Mouse (Mus musculus) cortical plate, adult 2 months (tissue): ENCODE measurements around the gene Hibch. TPM values are rescaled to one million over a fixed set of nuclear protein-coding genes. Genes with fewer than 3 reads are reported as not detected.
"Not testable (repeated sequence)": the region's sequence is repeated elsewhere in the genome, so short reads cannot be mapped to it uniquely, and the experiment has no call there.

Experiments
- H3K27ac ChIP-seq: fragments of 200-500 bp; 2 replicates; pipeline ENCODE4 v1.5.1; 2012; ENCODE audit warnings: low read length, control low read depth, inconsistent platforms; ENCODE audit not compliant: insufficient read depth
- H3K4me1 ChIP-seq: fragments of 200-500 bp; 2 replicates; pipeline ENCODE4 v1.6.1; 2011; ENCODE audit warnings: low read length; ENCODE audit not compliant: control insufficient read depth, insufficient read depth
- H3K4me3 ChIP-seq: fragments of 200-500 bp; 2 replicates; pipeline ENCODE4 v1.5.1; 2011; ENCODE audit warnings: mild to moderate bottlenecking, low read length, control low read depth; ENCODE audit not compliant: insufficient read depth
- CTCF ChIP-seq: fragments of 200-500 bp; IDR thresholded peaks from 2 replicates; pipeline ENCODE4 v1.5.1; 2011; ENCODE audit warnings: mild to moderate bottlenecking, control low read depth, low read length; ENCODE audit not compliant: insufficient read depth; ENCODE audit errors: extremely low read depth
- POLR2A ChIP-seq: fragments of 200-500 bp; IDR thresholded peaks from 2 replicates; pipeline ENCODE4 v1.6.1; 2011; ENCODE audit warnings: mild to moderate bottlenecking, low read length, control low read depth; ENCODE audit not compliant: insufficient read depth; ENCODE audit errors: extremely low read depth
- polyA plus RNA-seq: library from polyadenylated mRNA; depleted of rRNA; stranded (reverse); fragments of >200 nt; gene quantifications from 2 replicates; pipeline ENCODE4 v1.2.3, GENCODE M21; 2012

Hibch gene
- polyA plus RNA-seq, 1 experiment, result 19.9 TPM

DNA sequence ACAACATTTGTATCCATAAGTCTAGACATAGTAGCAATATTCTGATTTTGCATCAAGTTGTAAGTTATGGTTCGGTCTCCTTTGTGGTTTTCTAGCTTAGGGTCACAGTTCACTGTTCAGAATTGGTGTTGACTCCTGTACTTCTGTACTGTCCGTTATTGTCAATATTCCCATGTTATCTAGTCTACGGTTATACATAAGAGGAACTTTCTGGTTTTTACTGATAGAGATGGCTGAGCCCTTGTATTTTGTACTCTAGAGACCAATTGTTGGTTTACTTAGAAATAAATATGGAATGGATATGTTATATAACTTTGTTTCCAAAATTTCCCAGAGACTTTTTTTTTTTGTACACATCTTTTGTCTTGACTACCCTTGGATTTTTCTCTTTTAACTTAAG, 21.3 kb downstream of the Hibch start:
- no peak overlapping the region for H3K4me3 ChIP-seq
- no peaks in the 10 kb centered on the region for H3K4me1 ChIP-seq
- no peak overlapping the region for H3K27ac ChIP-seq
- TF ChIP-seq CTCF (no peak), POLR2A (no peak)

- Histone ChIP-seq H3K4me1 (no peaks in the 10 kb centered on the region), H3K4me3 (no peak overlapping the region), H3K27ac (no peak overlapping the region)
- TF ChIP-seq POLR2A (no peak), CTCF (no peak)
These were observed 23.1 kb downstream of the Hibch start for GRCm38 (mm10) chr1:52867876-52868275.

- Histone ChIP-seq H3K4me1 (0 out of 2 replicates have a peak, but pooled peaks cover 1% of the 10 kb centered on the region), H3K27ac (no peak overlapping the region), H3K4me3 (no peak overlapping the region)
- TF ChIP-seq POLR2A, result no peak
- TF ChIP-seq CTCF, result no peak
These were observed 39.5 kb downstream of the Hibch start for GRCm38 (mm10) chr1:52884208-52884607.

GRCm38 (mm10) chr1:52909783-52910182, 65.1 kb downstream of the Hibch start:
- TF ChIP-seq POLR2A (no peak), CTCF (no peak)
- H3K4me1 ChIP-seq, result no peaks in the 10 kb centered on the region
- H3K27ac ChIP-seq, result no peak overlapping the region
- no peak overlapping the region for H3K4me3 ChIP-seq

DNA sequence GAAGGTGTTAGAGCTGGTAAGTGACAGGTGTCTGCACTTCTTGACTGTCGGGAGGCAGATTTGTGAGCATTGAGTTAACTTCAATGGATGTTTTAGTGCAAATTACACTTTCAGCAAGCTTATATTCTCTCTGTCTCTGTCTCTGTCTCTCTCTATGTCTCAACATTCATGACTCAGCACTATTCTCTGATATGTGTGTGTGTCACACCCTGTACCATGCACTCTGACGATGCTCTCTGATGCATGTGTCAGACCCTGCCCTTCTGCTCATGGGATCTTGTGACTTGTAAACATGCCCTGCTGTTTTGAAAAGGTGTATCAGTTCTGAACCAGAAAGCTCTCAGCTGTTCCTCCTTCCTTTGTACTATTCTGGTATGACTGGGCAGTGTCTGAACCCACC, 71.9 kb downstream of the Hibch start:
- Histone ChIP-seq H3K4me1 (0 out of 2 replicates have a peak, but pooled peaks cover 2% of the 10 kb centered on the region), H3K27ac (no peak overlapping the region), H3K4me3 (no peak overlapping the region)
- TF ChIP-seq CTCF (no peak), POLR2A (no peak)

GRCm38 (mm10) chr1:52918897-52919296, 74.2 kb downstream of the Hibch start:
- not testable (repeated sequence) for H3K4me3 ChIP-seq, H3K4me1 ChIP-seq, H3K27ac ChIP-seq

DNA sequence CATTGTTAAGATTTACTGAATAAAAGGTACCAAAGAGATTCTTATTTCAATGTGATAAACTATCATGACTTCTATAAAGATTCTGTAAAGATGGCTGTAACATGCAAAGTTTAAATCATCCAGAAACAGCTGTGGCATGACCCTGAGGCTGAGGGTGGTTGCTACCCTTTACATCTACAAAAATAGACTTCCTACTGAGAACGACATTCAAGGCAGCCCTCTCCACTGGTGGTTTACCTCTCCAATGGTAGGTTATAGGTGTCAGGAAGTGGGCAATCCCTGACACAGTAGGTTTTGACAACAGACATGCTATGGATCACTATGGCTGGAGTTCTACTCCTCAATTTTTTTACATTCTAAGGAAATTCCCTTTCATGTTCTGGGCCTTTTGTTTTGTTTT, 79.8 kb downstream of the Hibch start:
- not testable (repeated sequence) for H3K27ac ChIP-seq, H3K4me1 ChIP-seq, H3K4me3 ChIP-seq

GRCm38 (mm10) chr1:52934494-52934893, 89.8 kb downstream of the Hibch start:
- no peak for TF ChIP-seq POLR2A
- TF ChIP-seq CTCF, result no peak
- Histone ChIP-seq H3K27ac (no peak overlapping the region), H3K4me3 (no peak overlapping the region), H3K4me1 (peaks cover 2% of the 10 kb centered on the region; the same call in 1 of the 2 replicates)

GRCm38 (mm10) chr1:52939021-52939420, 94.3 kb downstream of the Hibch start:
- no peak overlapping the region for H3K27ac ChIP-seq
- TF ChIP-seq CTCF (no peak), POLR2A (no peak)
- no peak overlapping the region for H3K4me3 ChIP-seq
- peaks cover 2% of the 10 kb centered on the region; the same call in 1 of the 2 replicates for H3K4me1 ChIP-seq

DNA sequence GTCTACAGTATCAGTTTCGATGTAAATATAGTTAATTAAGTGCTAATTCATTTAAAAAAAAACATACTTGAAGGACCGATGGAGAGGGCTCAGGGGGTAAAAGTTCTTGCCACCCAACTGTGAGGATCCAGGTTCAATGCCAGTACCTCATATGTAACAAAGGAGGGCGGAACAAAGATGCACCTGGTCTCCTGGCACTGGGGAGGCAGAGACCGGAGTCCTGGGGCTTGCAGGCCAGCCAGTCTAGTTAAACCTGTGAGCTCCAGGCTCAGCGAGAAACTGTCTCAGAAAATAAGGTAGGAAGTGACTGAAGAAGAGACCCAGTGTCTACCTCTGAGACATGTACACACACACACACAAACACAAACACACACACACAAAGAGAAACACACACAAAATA, 103.2 kb downstream of the Hibch start:
- no peak overlapping the region for H3K27ac ChIP-seq
- H3K4me1 ChIP-seq, result no peaks in the 10 kb centered on the region
- no peak overlapping the region for H3K4me3 ChIP-seq
- TF ChIP-seq CTCF, result no peak
- TF ChIP-seq POLR2A, result no peak
